Mouse (Mus musculus) forebrain, embryonic 14.5 days (tissue): ENCODE results near the gene Ddx51. TPM values are rescaled to one million over a fixed set of nuclear protein-coding genes. Genes with fewer than 3 reads are reported as not detected.

Source experiments
- ATAC-seq: fragments of 200-750 bp; cut with Nextera tagmentation; 2 replicates; pipeline ENCODE4 v1.8.0; 2017; ENCODE audit warnings: mild to moderate bottlenecking, moderate library complexity
- DNase-seq: peaks from one replicate; pipeline ENCODE4 v3.0.0-alpha.2; 2015; ENCODE audit warnings: low spot score
- H3K27ac ChIP-seq: fragments of 300-500 bp; sonication (generic); 2 replicates; pipeline ENCODE4 v1.5.1; 2014; ENCODE audit warnings: low read depth, mild to moderate bottlenecking, control low read depth, low read length, moderate library complexity
- H3K27me3 ChIP-seq: fragments of 300-500 bp; sonication (generic); replicated peaks from 2 replicates; pipeline ENCODE4 v1.6.1; 2014; ENCODE audit warnings: low read length, control low read depth, mixed read lengths; ENCODE audit not compliant: control insufficient read depth, insufficient read depth
- H3K36me3 ChIP-seq: fragments of 300-500 bp; sonication (generic); 2 replicates; pipeline ENCODE4 v1.6.1; 2014; ENCODE audit warnings: low read length, control low read depth; ENCODE audit not compliant: control insufficient read depth, insufficient read depth
- H3K4me1 ChIP-seq: fragments of 300-500 bp; sonication (generic); 2 replicates; pipeline ENCODE4 v1.6.1; 2014; ENCODE audit warnings: antibody characterized with exemption, low read length, control low read depth; ENCODE audit not compliant: control insufficient read depth, insufficient read depth
- H3K4me2 ChIP-seq: fragments of 300-500 bp; sonication (generic); 2 replicates; pipeline ENCODE4 v1.6.1; 2014; ENCODE audit warnings: mild to moderate bottlenecking, control low read depth, low read length
- H3K4me3 ChIP-seq: fragments of 300-500 bp; sonication (generic); 2 replicates; pipeline ENCODE4 v1.5.1; 2014; ENCODE audit warnings: low read depth, low read length, control low read depth
- H3K9ac ChIP-seq: fragments of 300-500 bp; sonication (generic); 2 replicates; pipeline ENCODE4 v1.6.1; 2014; ENCODE audit warnings: mild to moderate bottlenecking, low read length, control low read depth, moderate library complexity
- H3K9me3 ChIP-seq: fragments of 300-500 bp; sonication (generic); replicated peaks from 2 replicates; pipeline ENCODE4 v1.6.1; 2016; ENCODE audit warnings: low read length, control low read depth, mixed read lengths; ENCODE audit not compliant: control insufficient read depth
- WGBS: fragments of 180-500 bp; shearing (Covaris S2); extraction: QIAGEN DNeasy Blood & Tissue Kit; methylation state at CpG from one replicate; pipeline ENCODE4 v1.1.7; 2014; 5-methylcytosine and 5-hydroxymethylcytosine counted together
- polyA plus RNA-seq: library from polyadenylated mRNA; unstranded; fragments of >200 nt; fragmentation: Nextera tagmentation; extraction: Ambion mirVana; gene quantifications from 2 replicates; pipeline ENCODE4 v1.2.1, GENCODE M21; 2014

Ddx51 gene
- polyA plus RNA-seq = 15.9 and 27.0 TPM in 2 replicates

DNA sequence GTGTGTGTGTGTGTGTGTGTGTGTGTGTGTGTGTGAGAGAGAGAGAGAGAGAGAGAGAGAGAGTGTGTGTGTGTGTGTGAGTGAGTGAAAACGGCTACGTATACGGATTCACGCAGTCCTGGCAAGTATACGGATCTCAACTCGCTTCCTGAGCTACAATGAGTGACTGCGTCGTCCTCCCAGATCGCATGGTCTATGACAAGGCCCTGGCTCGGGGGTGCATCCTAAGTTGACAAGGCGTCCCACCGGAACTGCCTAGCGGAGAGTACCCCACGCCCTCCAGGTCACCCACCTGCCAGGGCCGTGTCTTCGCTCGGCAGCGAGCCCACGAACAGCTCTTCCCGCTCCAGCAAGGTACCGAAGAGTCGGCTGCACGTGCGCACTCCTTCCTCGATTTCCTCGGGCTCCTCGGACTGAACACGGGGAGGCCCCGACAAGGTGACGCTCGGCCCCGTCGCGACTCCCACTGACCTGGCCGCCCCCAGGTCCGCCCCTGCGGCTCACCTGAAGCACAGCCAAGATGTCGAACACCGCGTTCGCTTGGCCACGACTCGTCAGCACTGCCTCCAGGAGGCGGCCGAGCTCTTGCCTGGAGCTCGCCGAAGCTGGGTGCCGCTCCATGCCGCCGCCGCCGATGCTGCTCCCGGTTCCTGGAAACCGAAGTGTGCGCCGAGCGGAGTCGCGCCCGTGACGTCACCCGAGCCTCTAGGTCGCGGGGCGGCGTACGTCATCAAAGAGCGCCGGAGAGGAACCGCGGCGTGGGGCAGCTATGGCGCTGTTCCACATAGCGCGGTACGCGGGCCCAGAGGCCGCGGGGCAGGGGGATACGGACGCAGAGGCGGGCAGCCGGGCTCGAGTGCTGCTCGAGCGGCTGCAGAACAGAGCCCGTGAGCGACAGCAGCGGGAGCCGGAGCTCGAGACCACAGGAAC is at the start of gene Ddx51, which contains the start of gene Noc4l:
Gene Ddx51 (plus strand): TSS at position 733 of the 930 bp plus-strand sequence.
Gene Noc4l (minus strand): TSS at position 699 of the 930 bp plus-strand sequence.
- WGBS = under 1% methylated on average over 91 of the region's 91 CpGs
- H3K9me3 ChIP-seq = no peaks in the 10 kb centered on the region
- no peak within 1 kb of the TSS; the same call in 1 of the 2 replicates for H3K27ac ChIP-seq
- H3K4me2 ChIP-seq = peak within 1 kb of the TSS; percentile 96
- H3K36me3 ChIP-seq = peaks cover 68% of the 10 kb centered on the region
- peaks cover 7% of the 10 kb centered on the region for H3K4me1 ChIP-seq
- H3K27me3 ChIP-seq = no peaks in the 10 kb centered on the region
- peak; percentile 97 for DNase-seq
- peak within 1 kb of the TSS; percentile 79 for H3K9ac ChIP-seq
- H3K4me3 ChIP-seq = peak within 1 kb of the TSS; percentile 98
- ATAC-seq = peak; percentile 90

DNA sequence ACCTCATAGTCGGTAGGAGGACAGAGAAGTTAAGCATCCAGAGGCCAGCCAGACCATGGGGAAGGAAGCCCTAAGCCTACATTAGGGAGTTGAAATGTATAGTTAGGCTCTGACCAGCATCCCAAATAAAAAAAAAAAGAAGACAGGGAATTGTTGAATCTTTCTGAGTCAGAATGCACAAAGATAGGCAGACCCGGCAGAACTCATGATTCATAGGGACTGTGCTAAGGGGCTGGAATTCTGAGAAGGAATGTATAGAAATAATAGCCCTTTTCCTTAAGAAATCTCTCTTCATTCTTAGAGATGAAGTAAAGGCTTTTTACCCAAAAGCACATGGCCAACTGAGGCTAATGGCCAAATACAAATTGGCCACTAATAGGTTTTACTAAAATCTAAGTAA is 48.9 kb upstream of the Ddx51 start:
- Histone ChIP-seq H3K4me3 (no peak overlapping the region), H3K4me1 (no peaks in the 10 kb centered on the region), H3K27ac (no peak overlapping the region), H3K27me3 (no peaks in the 10 kb centered on the region), H3K4me2 (no peak overlapping the region), H3K36me3 (no peaks in the 10 kb centered on the region), H3K9me3 (no peaks in the 10 kb centered on the region), H3K9ac (no peak overlapping the region)
- ATAC-seq = no peak
- WGBS = 97% methylated on average over 2 of the region's 2 CpGs
- DNase-seq = no peak

DNA sequence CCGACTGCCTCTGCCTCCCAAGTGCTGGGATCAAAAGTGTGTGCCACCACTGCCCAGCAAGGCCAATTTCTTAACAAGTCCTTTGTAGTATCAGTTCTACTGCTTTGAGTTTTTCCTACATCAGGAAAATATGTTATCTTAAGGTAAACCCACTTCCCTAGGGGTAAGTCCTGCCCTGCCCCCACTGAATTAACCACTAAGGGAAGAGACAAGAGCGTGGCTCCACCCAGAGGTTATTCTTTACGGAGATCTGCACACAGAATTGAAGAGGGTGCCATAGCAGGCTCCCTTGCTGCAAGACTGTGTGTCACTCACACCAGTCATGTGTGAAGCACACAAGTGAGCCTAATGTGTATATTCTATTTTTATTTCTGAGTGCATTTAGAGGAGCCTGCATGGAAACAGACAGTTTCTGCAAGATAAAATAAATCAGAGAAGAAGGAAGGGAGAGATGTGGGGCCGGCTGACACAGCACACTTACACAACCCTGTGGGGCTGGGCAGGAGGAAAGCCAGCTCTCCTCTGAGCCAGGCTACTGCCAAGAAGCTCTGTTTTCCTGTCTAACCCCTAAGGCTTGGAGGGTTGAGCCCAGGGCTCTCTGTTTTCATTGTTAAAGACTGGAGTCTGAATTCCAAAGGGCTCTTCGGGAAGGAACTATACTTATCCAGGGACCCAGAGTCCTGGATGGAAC is 47.6 kb upstream of the Ddx51 start:
- Histone ChIP-seq H3K4me3 (no peak overlapping the region), H3K36me3 (no peaks in the 10 kb centered on the region), H3K4me1 (no peaks in the 10 kb centered on the region), H3K4me2 (no peak overlapping the region), H3K9ac (no peak overlapping the region), H3K27me3 (no peaks in the 10 kb centered on the region), H3K9me3 (no peaks in the 10 kb centered on the region), H3K27ac (no peak overlapping the region)
- WGBS = 58% methylated on average over 5 of the region's 5 CpGs
- ATAC-seq (no peak), DNase-seq (no peak)

- Histone ChIP-seq H3K36me3 (no peaks in the 10 kb centered on the region), H3K9me3 (no peaks in the 10 kb centered on the region), H3K9ac (no peak overlapping the region), H3K4me1 (no peaks in the 10 kb centered on the region), H3K27ac (no peak overlapping the region), H3K27me3 (no peaks in the 10 kb centered on the region), H3K4me3 (no peak overlapping the region), H3K4me2 (no peak overlapping the region)
- WGBS = 82% methylated on average over 3 of the region's 3 CpGs
- no peak for DNase-seq
- no peak for ATAC-seq
Measured at GRCm38 (mm10) chr5:110607767-110608166, 45.5 kb upstream of the Ddx51 start.

DNA sequence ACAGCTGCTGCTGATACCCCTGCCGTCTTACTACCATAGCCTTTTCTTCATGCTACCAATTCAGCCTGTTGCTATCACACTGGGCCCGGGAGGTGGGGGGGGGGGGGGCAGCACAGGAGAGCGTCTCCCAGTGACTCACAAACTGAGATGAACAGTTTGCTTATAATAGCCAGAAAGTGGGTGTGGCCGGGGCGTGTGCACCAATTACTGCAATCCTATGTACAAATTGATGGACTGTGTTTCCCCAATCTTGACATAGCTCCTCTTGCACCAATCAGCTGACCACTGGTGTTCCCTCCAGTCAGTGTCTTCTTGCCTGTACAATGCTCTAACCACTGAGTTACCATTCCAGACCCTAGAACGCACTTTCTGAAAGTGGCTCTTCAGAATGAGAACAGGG is 44.9 kb upstream of the Ddx51 start:
- Histone ChIP-seq H3K9ac (no peak overlapping the region), H3K4me2 (no peak overlapping the region), H3K27me3 (no peaks in the 10 kb centered on the region), H3K9me3 (no peaks in the 10 kb centered on the region), H3K4me1 (no peaks in the 10 kb centered on the region), H3K27ac (no peak overlapping the region), H3K4me3 (no peak overlapping the region), H3K36me3 (no peaks in the 10 kb centered on the region)
- DNase-seq (no peak), ATAC-seq (no peak)
- 66% methylated on average over 6 of the region's 6 CpGs for WGBS

DNA sequence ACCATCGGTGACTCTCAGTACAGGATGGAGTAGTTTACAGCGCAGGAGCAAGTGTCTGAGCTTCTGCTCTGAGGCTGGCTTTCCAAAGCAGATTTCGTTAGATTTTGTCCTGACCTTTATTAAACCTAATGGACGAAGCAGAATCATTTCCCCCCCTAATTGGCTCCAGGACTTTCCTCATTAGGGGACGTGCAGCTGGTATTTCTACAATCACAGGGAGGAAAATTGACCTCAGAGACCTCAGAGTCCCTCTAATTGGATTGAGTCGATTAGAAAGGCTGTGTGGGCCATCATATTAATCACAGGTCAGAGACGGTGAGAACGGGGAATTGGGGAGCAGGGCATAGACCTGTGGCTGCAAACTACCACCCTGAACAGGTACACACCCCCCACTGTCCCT is 44.3 kb upstream of the Ddx51 start:
- H3K4me2 ChIP-seq = no peak overlapping the region
- no peaks in the 10 kb centered on the region for H3K36me3 ChIP-seq
- WGBS = 17% methylated on average over 8 of the region's 8 CpGs
- no peaks in the 10 kb centered on the region for H3K9me3 ChIP-seq
- ATAC-seq (no peak), DNase-seq (no peak)
- no peaks in the 10 kb centered on the region for H3K27me3 ChIP-seq
- no peak overlapping the region for H3K4me3 ChIP-seq
- H3K9ac ChIP-seq = no peak overlapping the region
- H3K27ac ChIP-seq = no peak overlapping the region
- H3K4me1 ChIP-seq = no peaks in the 10 kb centered on the region

DNA sequence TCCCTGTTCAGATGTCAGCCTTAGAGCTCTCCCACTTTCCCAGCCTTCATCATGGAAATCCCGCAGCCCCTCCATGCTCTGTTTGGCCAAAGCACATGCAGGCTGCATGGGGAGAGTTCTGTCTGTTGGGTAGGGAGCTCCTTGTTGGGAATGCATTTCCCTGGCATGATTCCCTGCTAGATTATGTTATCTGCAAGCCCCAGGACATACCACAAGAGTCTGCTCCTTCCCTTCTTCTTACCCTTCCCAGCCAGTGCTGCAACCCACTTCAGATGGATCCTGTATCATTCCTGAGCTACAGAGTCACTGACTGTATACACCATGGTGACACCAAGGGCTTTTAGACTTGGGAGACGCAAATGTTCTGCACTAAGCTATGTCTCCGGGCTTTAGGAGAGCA is 43.8 kb upstream of the Ddx51 start:
- H3K27ac ChIP-seq = no peak overlapping the region
- H3K9me3 ChIP-seq = no peaks in the 10 kb centered on the region
- no peak overlapping the region for H3K4me2 ChIP-seq
- no peaks in the 10 kb centered on the region for H3K36me3 ChIP-seq
- H3K4me1 ChIP-seq = no peaks in the 10 kb centered on the region
- H3K4me3 ChIP-seq = no peak overlapping the region
- no peak overlapping the region for H3K9ac ChIP-seq
- ATAC-seq (no peak), DNase-seq (no peak)
- WGBS = 77% methylated on average over 3 of the region's 3 CpGs
- no peaks in the 10 kb centered on the region for H3K27me3 ChIP-seq

GRCm38 (mm10) chr5:110609868-110610267 is 43.4 kb upstream of the Ddx51 start:
- Histone ChIP-seq H3K9ac (no peak overlapping the region), H3K27ac (no peak overlapping the region), H3K36me3 (no peaks in the 10 kb centered on the region), H3K27me3 (no peaks in the 10 kb centered on the region), H3K4me3 (no peak overlapping the region), H3K4me2 (no peak overlapping the region), H3K9me3 (no peaks in the 10 kb centered on the region), H3K4me1 (no peaks in the 10 kb centered on the region)
- ATAC-seq (no peak), DNase-seq (no peak)
- 69% methylated on average over 5 of the region's 5 CpGs for WGBS

GRCm38 (mm10) chr5:110610484-110610883 is 42.8 kb upstream of the Ddx51 start:
- no peak overlapping the region for H3K27ac ChIP-seq
- no peaks in the 10 kb centered on the region for H3K4me1 ChIP-seq
- no peak for DNase-seq
- no peak overlapping the region for H3K9ac ChIP-seq
- no peaks in the 10 kb centered on the region for H3K36me3 ChIP-seq
- H3K4me3 ChIP-seq = no peak overlapping the region
- 89% methylated on average over 7 of the region's 7 CpGs for WGBS
- no peaks in the 10 kb centered on the region for H3K27me3 ChIP-seq
- ATAC-seq = no peak
- H3K9me3 ChIP-seq = no peaks in the 10 kb centered on the region
- H3K4me2 ChIP-seq = no peak overlapping the region
